Mouse (Mus musculus): ENCODE results near the gene Rfx4. TPM values are rescaled to one million over a fixed set of nuclear protein-coding genes. Genes with fewer than 3 reads are reported as not detected.
A peak's percentile ranks its signal among the peaks of the same experiment; 100 is the strongest.

The Rfx4 gene
- polyA plus RNA-seq, 1 experiment from 2014 or later = 7.2 TPM

GRCm38 (mm10) chr10:84815676-84816436 is 60.0 kb downstream of the Rfx4 start:
- H3K4me3 ChIP-seq (replicated peaks; ENCODE audit: low read length) = no peak overlapping the region
- no peak overlapping the region for H3K4me2 ChIP-seq (ENCODE audit: low read length)
- ATAC-seq = no peak
- H3K36me3 ChIP-seq (ENCODE audit: control insufficient read depth, insufficient read depth) = no peaks in the 10 kb centered on the region
- H3K27me3 ChIP-seq (replicated peaks; ENCODE audit: control insufficient read depth, insufficient read depth, low read length) = no peaks in the 10 kb centered on the region
- H3K9me3 ChIP-seq (ENCODE audit: control insufficient read depth, low read length) = no peaks in the 10 kb centered on the region
- 80% methylated on average over 4 of the region's 4 CpGs for WGBS
- no peaks in the 10 kb centered on the region for H3K4me1 ChIP-seq (replicated peaks; ENCODE audit: control insufficient read depth, insufficient read depth, low read length)
- no peak overlapping the region for H3K9ac ChIP-seq (replicated peaks; ENCODE audit: low read depth, low read length)
- H3K27ac ChIP-seq (ENCODE audit: low read length) = no peak overlapping the region

GRCm38 (mm10) chr10:84817086-84817869 is 61.4 kb downstream of the Rfx4 start:
- H3K27ac ChIP-seq (ENCODE audit: low read length) = no peak overlapping the region
- H3K9me3 ChIP-seq (ENCODE audit: control insufficient read depth, low read length) = no peaks in the 10 kb centered on the region
- WGBS = 87% methylated on average over 7 of the region's 7 CpGs
- no peaks in the 10 kb centered on the region for H3K36me3 ChIP-seq (ENCODE audit: control insufficient read depth, insufficient read depth)
- H3K9ac ChIP-seq (replicated peaks; ENCODE audit: low read depth, low read length) = no peak overlapping the region
- ATAC-seq = no peak
- H3K4me1 ChIP-seq (replicated peaks; ENCODE audit: control insufficient read depth, insufficient read depth, low read length) = peaks cover 1% of the 10 kb centered on the region; the same call in 1 of the 2 replicates
- H3K27me3 ChIP-seq (replicated peaks; ENCODE audit: control insufficient read depth, insufficient read depth, low read length) = no peaks in the 10 kb centered on the region
- no peak overlapping the region for H3K4me3 ChIP-seq (replicated peaks; ENCODE audit: low read length)
- no peak overlapping the region for H3K4me2 ChIP-seq (ENCODE audit: low read length)

GRCm38 (mm10) chr10:84819669-84820068 is 63.8 kb downstream of the Rfx4 start:
- ATAC-seq = no peak
- Histone ChIP-seq H3K9ac (replicated peaks; ENCODE audit: low read depth, low read length) (no peak overlapping the region), H3K27me3 (replicated peaks; ENCODE audit: control insufficient read depth, insufficient read depth, low read length) (no peaks in the 10 kb centered on the region), H3K4me3 (replicated peaks; ENCODE audit: low read length) (no peak overlapping the region), H3K4me1 (replicated peaks; ENCODE audit: control insufficient read depth, insufficient read depth, low read length) (peaks cover 18% of the 10 kb centered on the region), H3K9me3 (ENCODE audit: control insufficient read depth, low read length) (no peaks in the 10 kb centered on the region), H3K36me3 (ENCODE audit: control insufficient read depth, insufficient read depth) (no peaks in the 10 kb centered on the region), H3K4me2 (ENCODE audit: low read length) (no peak overlapping the region), H3K27ac (ENCODE audit: low read length) (no peak overlapping the region)
- 58% methylated on average over 6 of the region's 6 CpGs for WGBS

GRCm38 (mm10) chr10:84820230-84820629 is 64.4 kb downstream of the Rfx4 start:
- Histone ChIP-seq H3K4me1 (replicated peaks; ENCODE audit: control insufficient read depth, insufficient read depth, low read length) (peaks cover 18% of the 10 kb centered on the region), H3K27me3 (replicated peaks; ENCODE audit: control insufficient read depth, insufficient read depth, low read length) (no peaks in the 10 kb centered on the region), H3K9me3 (ENCODE audit: control insufficient read depth, low read length) (no peaks in the 10 kb centered on the region), H3K27ac (ENCODE audit: low read length) (no peak overlapping the region), H3K36me3 (ENCODE audit: control insufficient read depth, insufficient read depth) (no peaks in the 10 kb centered on the region), H3K9ac (replicated peaks; ENCODE audit: low read depth, low read length) (no peak overlapping the region), H3K4me3 (replicated peaks; ENCODE audit: low read length) (no peak overlapping the region), H3K4me2 (ENCODE audit: low read length) (no peak overlapping the region)
- ATAC-seq = no peak
- WGBS = 74% methylated on average over 3 of the region's 3 CpGs

- ATAC-seq = peak; percentile 79
- H3K9ac ChIP-seq (replicated peaks; ENCODE audit: low read depth, low read length) = no peak overlapping the region
- H3K4me1 ChIP-seq (replicated peaks; ENCODE audit: control insufficient read depth, insufficient read depth, low read length) = peaks cover 18% of the 10 kb centered on the region
- H3K27ac ChIP-seq (ENCODE audit: low read length) = no peak overlapping the region
- no peak overlapping the region for H3K4me3 ChIP-seq (replicated peaks; ENCODE audit: low read length)
- WGBS = 4% methylated on average over 9 of the region's 9 CpGs
- no peaks in the 10 kb centered on the region for H3K36me3 ChIP-seq (ENCODE audit: control insufficient read depth, insufficient read depth)
- H3K4me2 ChIP-seq (ENCODE audit: low read length) = peak overlapping the region; percentile 23; the same call in 1 of the 2 replicates
- H3K9me3 ChIP-seq (ENCODE audit: control insufficient read depth, low read length) = no peaks in the 10 kb centered on the region
- H3K27me3 ChIP-seq (replicated peaks; ENCODE audit: control insufficient read depth, insufficient read depth, low read length) = no peaks in the 10 kb centered on the region
Measured at GRCm38 (mm10) chr10:84822741-84823151, 66.9 kb downstream of the Rfx4 start.

- peak overlapping the region; percentile 9; the same call in 1 of the 2 replicates for H3K4me2 ChIP-seq (ENCODE audit: low read length)
- no peak overlapping the region for H3K27ac ChIP-seq (ENCODE audit: low read length)
- no peaks in the 10 kb centered on the region for H3K36me3 ChIP-seq (ENCODE audit: control insufficient read depth, insufficient read depth)
- H3K9me3 ChIP-seq (ENCODE audit: control insufficient read depth, low read length) = no peaks in the 10 kb centered on the region
- peaks cover 18% of the 10 kb centered on the region for H3K4me1 ChIP-seq (replicated peaks; ENCODE audit: control insufficient read depth, insufficient read depth, low read length)
- no peak for ATAC-seq
- H3K4me3 ChIP-seq (replicated peaks; ENCODE audit: low read length) = no peak overlapping the region
- WGBS = 18% methylated on average over 4 of the region's 4 CpGs
- H3K27me3 ChIP-seq (replicated peaks; ENCODE audit: control insufficient read depth, insufficient read depth, low read length) = no peaks in the 10 kb centered on the region
- no peak overlapping the region for H3K9ac ChIP-seq (replicated peaks; ENCODE audit: low read depth, low read length)
Measured at GRCm38 (mm10) chr10:84823621-84824020, 67.8 kb downstream of the Rfx4 start.

- no peaks in the 10 kb centered on the region for H3K27me3 ChIP-seq (replicated peaks; ENCODE audit: control insufficient read depth, insufficient read depth, low read length)
- no peak overlapping the region for H3K4me2 ChIP-seq (ENCODE audit: low read length)
- H3K4me1 ChIP-seq (replicated peaks; ENCODE audit: control insufficient read depth, insufficient read depth, low read length) = 0 out of 2 replicates have a peak, but pooled peaks cover under 1% of the 10 kb centered on the region
- no peaks in the 10 kb centered on the region for H3K36me3 ChIP-seq (ENCODE audit: control insufficient read depth, insufficient read depth)
- H3K4me3 ChIP-seq (replicated peaks; ENCODE audit: low read length) = no peak overlapping the region
- no peak for ATAC-seq
- 93% methylated on average over 8 of the region's 8 CpGs for whole genome bisulfite sequencing
- H3K27ac ChIP-seq (ENCODE audit: low read length) = no peak overlapping the region
- H3K9me3 ChIP-seq (ENCODE audit: control insufficient read depth, low read length) = no peaks in the 10 kb centered on the region
- H3K9ac ChIP-seq (replicated peaks; ENCODE audit: low read depth, low read length) = no peak overlapping the region
Measured at GRCm38 (mm10) chr10:84829009-84829408, 73.1 kb downstream of the Rfx4 start.

GRCm38 (mm10) chr10:84835596-84835995 is 79.7 kb downstream of the Rfx4 start:
- Histone ChIP-seq H3K4me1 (replicated peaks; ENCODE audit: control insufficient read depth, insufficient read depth, low read length) (no peaks in the 10 kb centered on the region), H3K4me2 (ENCODE audit: low read length) (no peak overlapping the region), H3K36me3 (ENCODE audit: control insufficient read depth, insufficient read depth) (no peaks in the 10 kb centered on the region), H3K27me3 (replicated peaks; ENCODE audit: control insufficient read depth, insufficient read depth, low read length) (no peaks in the 10 kb centered on the region), H3K27ac (ENCODE audit: low read length) (no peak overlapping the region), H3K4me3 (replicated peaks; ENCODE audit: low read length) (no peak overlapping the region), H3K9ac (replicated peaks; ENCODE audit: low read depth, low read length) (no peak overlapping the region), H3K9me3 (ENCODE audit: control insufficient read depth, low read length) (no peaks in the 10 kb centered on the region)
- WGBS = 77% methylated on average over 6 of the region's 6 CpGs
- ATAC-seq = no peak

- H3K4me2 ChIP-seq (ENCODE audit: low read length) = no peak overlapping the region
- ATAC-seq = no peak
- WGBS = 45% methylated on average over 4 of the region's 4 CpGs
Measured at GRCm38 (mm10) chr10:84836104-84836503, 80.2 kb downstream of the Rfx4 start.

More at GRCm38 (mm10) chr10:84836104-84836503, 80.2 kb downstream of the Rfx4 start:
- no peak overlapping the region for H3K9ac ChIP-seq (replicated peaks; ENCODE audit: low read depth, low read length)
- H3K9me3 ChIP-seq (ENCODE audit: control insufficient read depth, low read length) = no peaks in the 10 kb centered on the region
- no peaks in the 10 kb centered on the region for H3K36me3 ChIP-seq (ENCODE audit: control insufficient read depth, insufficient read depth)
- H3K4me3 ChIP-seq (replicated peaks; ENCODE audit: low read length) = no peak overlapping the region
- no peak overlapping the region for H3K27ac ChIP-seq (ENCODE audit: low read length)
- H3K4me1 ChIP-seq (replicated peaks; ENCODE audit: control insufficient read depth, insufficient read depth, low read length) = no peaks in the 10 kb centered on the region
- no peaks in the 10 kb centered on the region for H3K27me3 ChIP-seq (replicated peaks; ENCODE audit: control insufficient read depth, insufficient read depth, low read length)

Data from forebrain, embryonic 16.5 days (tissue).